Mouse (Mus musculus): Measurements from ENCODE around the gene Lrrk1.

Lrrk1 gene

DNA sequence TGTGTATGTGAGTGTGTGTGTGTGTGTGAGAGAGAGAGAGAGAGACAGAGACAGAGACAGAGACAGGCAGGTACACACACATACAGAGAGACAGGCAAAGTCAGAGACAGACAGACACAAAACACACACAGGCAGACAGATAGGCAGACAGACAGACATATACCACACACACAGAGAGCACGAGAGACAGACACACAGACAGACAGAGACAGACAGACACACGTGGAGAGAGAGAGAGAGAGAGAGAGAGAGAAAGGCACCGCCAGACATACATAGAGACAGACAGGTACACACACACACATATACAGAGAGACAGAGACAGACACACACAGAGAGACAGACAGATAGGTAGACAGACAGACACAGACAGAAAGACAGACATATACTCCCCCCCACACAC lies 138.7 kb downstream of the Lrrk1 start:
- DNase-seq: no peak

DNA sequence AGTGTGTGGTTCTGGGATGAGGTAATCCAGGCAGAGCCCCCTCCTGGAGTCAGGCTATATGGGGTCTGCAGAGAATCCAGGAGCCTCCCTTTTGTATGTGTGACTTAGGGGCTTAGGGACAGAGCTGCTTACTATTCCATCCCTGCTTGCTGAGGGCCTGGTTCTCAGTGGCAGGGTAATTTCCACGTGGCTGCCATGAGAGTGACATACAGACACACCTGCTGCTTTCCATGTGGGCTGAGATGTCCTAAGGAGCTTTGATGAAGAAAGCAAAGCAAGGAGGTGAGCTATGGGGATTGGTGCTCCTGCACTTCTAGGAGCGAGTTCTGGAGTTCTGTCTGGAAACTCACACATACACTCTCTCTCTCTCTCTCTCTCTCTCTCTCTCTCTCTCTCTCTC lies 139.1 kb downstream of the Lrrk1 start:
- no peak for DNase-seq

DNA sequence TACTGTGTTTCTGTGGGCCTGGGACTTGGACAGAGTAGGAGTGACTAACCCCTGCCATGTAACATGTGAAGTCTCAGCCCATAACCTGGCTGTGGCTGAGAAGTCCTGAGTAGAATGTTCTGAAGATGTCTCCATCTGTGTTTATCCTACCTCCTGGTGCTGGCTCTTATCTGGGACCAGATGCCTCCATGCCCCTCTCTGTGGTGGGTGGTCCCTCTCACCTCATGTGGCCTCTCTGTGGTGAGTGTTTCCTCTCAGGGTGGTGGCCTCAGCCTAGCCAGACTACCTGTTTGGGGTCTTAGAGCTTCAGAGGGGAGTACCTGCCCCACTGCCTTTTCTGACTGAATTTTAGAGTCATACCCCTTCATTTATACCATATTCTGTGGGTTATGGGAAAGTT lies 139.9 kb downstream of the Lrrk1 start:
- no peak for DNase-seq

DNA sequence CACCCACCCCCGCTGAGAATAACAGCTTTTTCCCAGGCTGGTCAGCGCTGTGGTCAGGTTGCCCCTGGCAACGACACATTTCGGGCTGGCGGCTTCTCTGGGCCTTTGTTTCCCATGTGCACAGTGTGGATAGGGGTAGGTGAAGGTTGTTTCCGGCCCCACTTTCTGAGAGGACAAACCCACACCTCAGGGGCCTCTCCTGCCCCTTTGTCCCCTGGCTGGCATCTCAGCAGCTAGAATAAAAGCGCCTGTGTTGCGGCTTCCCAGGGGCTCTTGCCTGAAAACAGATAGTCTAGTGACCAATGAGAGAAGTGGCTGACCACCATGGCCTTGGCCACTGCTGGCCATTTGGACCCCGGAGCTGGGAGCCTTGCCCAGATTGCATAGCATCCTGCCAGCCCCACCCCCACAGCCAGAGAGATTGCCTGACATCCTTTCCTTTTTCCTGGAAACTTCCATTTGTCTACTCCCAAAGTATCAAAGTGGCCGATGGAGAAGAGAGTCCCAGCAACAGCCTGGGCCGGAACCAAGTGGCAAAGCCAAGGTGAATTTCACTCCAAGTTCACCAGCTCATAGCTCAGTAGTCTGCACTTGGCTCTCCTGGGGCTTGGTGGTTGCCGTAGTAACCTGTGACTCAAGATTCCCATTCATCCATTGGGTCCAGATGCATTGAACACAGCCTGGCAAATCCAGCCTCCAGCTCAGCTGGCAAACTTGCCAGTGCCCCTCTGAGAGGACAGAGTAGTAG lies 140.7 kb downstream of the Lrrk1 start:
- DNase-seq: peak; percentile 74

DNA sequence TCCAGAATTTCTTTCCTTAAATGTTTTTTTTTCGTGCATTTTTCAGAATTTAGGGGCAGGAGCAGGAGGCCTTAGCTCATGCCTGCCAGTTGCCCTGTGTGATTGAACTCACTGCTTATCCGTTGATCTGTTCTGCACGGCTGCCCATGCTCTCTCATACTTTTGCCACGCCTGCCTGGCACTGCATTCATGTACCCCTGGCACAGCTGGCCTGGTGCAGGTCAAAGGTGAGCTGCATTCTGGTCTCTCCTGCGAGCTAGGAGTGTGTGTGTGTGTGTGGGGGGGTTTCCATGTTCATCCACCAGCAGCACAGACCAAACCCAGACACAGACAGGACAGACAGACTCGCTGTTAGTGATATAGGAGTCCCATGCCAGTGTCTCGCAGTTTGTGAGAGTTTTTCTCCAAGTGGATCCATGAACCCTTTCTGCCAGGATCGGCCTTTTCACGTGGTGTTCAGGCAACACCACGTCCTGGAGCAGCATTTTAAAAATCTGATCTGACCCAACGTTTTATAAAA lies 141.4 kb downstream of the Lrrk1 start:
- no peak for DNase-seq

DNA sequence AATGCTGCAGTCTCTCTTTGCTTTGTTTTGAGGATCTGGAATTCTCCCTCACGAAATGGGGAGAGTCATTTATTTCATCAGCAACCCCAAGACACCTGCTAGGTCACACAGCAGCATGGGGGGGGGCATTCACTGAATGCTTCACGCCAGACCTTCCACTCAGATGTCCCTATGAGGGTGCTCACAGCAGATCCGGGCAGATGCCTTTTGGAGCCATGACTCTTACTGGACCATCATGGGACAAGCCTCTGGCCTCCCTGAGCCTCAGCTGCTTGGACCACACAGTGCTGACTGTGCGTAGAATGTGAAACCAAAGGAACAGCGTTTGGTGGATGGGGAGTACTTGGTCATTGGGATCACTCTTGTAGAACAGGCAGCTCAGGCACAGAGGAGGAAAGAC lies 142.5 kb downstream of the Lrrk1 start:
- no peak for DNase-seq

DNA sequence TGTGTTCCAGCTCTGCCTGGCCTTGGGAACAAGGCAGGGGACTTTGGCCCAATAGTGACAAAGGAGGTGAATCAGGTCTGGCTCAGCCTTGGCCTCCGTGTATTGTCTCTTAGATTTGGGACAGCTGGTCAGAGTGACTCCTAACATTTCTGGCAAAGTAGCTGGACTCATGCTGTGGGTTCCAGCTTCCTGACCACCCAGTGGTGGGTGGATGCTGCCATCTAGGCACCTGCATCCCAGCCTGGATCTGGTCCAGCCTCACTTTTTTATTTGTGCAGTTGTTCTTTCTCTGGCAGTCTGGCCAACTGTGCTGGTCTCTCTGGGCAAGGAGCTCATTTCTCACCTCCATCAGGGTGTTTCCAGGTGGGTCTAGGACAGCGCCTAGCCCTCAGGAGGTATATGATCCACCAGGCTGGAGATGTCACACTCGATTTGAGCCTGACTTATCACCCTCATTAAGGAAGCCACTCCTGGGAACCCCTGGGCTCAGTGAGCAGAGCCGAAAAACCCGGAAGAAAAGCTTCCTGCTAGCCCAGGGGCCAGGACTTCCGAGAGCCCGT lies 144.3 kb downstream of the Lrrk1 start:
- no peak for DNase-seq

GRCm38 (mm10) chr7:66241855-66242412 lies 146.2 kb downstream of the Lrrk1 start:
- DNase-seq: no peak

GRCm38 (mm10) chr7:66238157-66238556 lies 150.0 kb downstream of the Lrrk1 start:
- no peak for DNase-seq

DNA sequence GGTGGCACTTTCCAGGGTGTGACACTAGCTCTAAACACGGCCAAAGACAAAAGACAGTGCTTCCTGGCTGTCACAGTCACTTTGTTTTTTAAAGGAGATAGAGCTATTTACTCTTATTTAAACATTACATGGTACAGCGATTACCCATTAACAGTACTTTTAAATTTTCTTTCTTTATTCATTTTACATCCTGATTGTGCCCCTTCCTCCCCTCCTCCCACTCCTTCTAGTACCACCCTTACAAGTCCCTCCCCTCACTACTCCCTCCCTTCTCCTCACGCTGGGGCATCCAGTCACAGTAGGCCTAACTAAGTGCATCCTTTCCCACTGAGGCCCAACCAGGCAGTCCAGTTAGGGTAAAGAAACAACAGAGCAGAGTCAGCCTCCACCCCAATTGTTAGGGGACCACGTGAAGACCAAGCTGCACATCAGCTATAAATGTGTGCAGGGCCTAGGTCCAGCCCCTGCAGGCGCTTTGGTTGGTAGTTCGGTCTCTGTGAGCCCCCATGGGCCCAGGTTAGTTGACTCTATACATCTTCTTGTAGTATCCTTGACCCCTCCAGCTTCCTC lies 154.1 kb downstream of the Lrrk1 start:
- no peak for DNase-seq

DNA sequence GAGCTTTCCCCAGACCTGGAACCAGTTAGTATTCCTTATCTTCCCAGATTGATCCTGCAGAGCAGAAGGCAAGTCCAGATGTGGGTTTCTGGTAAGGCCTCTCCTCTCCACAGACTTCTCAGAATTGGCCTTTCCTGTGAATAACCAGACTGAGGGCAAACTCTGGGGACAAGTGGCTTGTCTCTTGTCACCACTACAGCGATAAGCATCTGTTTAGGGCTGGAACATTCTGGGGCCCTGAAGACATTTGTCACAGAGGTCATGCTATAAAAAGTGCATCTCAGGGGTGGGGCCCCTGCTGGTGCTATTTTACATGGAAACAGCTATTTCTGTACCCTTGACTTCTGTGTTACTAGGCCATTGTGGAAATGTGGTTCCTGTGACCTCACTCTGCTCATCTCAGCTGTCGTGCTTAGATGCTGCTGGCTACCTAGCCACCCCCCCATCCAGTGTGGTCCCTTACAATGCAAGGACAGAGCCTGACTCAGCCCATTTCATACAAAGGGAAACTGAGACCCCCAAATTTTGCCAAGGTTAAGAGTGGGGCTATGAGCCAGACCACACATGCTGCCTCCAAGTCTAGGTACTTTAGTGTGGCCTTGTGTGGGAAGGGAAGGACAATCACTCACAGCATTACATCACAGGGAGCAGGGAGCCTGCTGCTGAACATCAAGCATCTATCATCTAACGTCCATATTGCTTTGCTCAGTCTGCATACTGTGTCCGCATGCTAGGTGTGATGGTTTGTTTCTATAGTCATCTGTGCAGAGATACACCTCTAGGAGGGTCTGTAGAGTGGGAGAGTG lies 154.8 kb downstream of the Lrrk1 start:
- no peak for DNase-seq

DNA sequence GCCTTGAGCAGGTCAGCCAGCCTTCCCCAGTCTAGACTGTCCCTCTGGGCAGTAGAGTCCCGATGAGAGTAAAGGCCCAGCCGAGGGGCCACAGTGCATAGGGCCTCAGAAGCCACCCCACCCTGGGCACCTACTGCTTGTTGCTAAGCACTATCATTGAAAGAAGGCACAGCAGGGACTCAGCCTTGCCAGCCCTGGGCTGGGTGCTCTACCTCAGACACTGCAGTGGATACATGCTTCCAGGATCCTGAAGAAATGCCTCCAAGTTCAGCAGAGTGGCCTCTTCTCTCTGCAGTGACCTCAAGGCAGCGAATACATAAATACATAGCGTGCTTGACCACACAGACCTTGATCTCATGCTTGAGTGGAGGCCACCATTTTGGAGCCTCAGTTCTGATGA lies 156.3 kb downstream of the Lrrk1 start:
- no peak for DNase-seq

GRCm38 (mm10) chr7:66230638-66231550 lies 157.3 kb downstream of the Lrrk1 start:
- peak; percentile 20 for DNase-seq

DNA sequence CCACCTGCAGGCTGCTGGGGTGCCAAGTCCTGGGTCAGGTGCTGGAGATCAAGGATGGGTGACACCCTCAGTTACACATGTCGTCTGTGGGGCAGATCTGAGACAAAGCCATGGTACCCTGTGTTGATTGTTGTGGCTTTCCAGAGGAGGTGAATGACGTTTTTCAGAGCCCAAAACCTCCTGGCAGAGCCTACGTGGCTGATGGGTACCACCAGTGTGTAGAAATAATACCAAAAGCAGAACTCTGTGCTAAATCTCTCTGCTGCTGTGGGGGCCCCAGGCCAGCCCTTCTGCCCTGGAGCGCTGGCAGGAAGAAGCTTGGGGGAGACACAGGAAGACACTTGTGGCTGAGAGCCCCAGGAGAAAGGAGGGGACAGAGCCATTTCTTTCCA lies 157.9 kb downstream of the Lrrk1 start:
- no peak for DNase-seq

DNA sequence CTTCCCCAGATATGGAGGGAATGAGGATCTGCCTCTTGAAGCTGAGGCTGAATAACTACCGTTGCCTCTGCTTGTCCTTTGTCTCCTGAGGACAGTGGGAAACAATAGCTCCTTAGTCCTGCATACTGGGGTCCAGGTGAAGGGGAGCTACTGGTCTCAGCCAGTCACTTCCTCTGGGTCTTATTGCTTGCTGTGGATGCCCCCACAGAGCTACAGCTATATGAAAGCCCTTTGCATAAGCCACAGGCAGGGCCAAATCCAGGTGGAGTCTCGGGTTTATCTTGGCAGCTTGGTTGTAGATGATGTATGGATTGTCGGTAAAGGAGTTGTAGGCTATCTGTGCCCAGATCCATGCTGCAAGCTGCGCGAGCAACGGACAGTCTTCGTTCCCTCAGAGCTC lies 158.7 kb downstream of the Lrrk1 start:
- no peak for DNase-seq

DNA sequence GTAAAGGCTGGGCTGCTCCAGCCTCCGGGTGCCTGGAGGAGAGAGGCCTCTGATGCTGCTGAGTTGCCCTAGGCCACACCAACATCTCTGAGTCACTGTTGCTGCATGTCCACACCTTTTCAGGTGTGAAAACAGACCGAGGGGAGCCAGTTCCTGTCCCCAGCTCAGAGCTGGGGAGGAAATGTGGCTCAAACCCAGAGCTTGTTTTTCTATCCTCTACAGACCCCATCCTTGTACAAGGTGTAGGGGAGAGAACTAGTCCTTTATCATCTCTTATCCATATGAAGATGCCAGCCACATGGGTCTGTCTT lies 159.6 kb downstream of the Lrrk1 start:
- no peak for DNase-seq

DNA sequence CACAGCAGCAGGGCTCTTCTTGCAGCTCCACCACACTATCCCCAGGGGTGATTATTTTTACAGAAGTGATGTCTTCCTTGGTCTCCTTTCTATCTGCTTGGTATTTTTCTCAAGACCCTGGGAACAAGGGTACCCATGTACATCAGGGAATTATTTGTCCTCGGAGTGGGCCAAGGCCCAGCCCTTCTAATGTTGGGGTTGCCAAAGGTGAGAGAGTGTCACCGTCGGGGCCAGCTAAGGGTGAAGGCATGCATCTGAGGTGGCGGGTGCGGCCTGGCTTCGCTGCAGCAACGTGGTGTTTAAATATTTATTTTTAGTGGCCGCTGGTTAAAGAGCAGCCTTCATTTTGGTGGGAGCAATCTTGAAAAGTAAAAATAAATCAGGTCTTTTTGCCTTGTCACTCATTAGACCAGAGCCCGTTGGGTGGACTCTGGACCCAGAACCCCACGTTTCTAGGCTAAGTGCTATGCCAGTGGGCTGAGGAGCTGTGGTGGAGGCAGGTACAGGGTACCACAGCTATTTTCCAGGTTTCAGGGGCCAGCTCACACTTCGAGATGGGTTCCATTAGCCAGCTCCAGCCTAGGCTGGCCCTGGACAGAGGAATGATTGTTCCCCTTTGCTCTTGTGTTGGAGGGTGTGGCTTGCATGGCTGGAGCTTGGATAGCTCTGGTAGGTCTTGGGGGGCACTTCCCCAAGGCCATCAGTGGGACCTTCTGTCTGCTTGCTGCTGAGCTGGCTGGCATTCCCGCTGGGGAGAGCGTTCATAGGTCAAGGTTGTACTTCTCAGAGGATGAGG lies 160.1 kb downstream of the Lrrk1 start:
- DNase-seq: no peak

DNA sequence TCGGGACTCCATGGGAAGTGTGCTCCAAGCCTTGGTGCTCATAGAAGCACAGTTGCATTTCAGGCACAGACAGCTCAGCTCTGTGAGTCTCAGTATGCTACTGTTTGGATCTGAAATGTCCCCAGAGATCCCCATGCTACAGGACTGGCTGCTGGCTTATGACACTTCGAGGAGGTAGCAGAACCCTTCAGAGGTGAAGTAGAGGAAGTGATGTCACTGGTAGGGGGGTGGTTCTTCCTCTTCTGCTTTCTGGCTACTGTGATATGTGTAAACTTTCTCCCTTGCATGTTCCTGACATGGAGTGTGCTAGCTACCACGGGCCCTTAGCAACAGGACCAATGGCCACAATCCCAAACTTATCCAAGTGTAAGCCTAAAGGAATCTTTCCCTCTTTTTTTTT lies 162.3 kb downstream of the Lrrk1 start:
- no peak for DNase-seq

DNA sequence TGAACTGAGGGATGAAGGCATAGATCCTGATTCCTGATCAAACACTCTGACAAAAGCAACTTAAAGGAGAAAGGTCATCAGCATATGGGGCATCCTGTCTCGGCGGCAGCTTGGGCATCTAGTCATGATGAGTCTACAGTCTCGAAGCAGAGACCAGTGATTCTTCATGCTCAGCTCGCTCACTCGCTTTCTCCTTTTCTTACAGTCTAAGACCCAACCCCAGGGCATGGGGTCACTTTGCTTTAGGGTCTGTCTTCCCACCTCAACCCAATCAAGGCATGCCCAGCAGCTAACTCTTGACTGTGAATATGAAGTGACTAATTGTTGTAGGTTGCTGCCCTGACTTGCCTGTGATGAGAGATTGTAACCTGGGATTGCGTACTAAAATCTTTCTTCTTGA lies 163.6 kb downstream of the Lrrk1 start:
- no peak for DNase-seq

DNA sequence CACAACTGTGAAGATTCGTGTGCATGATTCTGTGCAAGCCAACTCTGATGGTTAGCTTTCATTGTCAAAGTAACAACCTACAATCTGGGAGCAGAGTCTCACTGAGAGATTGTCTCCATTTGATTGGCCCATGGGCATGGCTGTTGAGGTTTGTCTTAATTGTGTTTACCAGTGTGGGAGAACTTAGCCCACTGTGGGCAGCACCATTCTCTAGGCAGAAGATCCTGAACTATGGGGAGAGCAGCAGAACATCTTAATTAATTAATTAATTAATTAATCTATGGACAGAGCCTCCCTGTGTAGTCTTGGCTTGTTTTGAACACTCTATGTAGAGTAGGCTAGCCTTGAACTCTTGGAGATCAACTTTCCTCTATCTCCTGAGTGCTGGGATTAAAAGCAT lies 164.4 kb downstream of the Lrrk1 start:
- DNase-seq: no peak

GRCm38 (mm10) chr7:66222621-66223091 lies 165.5 kb downstream of the Lrrk1 start:
- no peak for DNase-seq
